Mouse (Mus musculus): ENCODE measurements around the gene Adap2. TPM values are rescaled to one million over a fixed set of nuclear protein-coding genes. Genes with fewer than 3 reads are reported as not detected.

Gene Adap2
- polyA plus RNA-seq, 1 experiment = 5.1 TPM

DNA sequence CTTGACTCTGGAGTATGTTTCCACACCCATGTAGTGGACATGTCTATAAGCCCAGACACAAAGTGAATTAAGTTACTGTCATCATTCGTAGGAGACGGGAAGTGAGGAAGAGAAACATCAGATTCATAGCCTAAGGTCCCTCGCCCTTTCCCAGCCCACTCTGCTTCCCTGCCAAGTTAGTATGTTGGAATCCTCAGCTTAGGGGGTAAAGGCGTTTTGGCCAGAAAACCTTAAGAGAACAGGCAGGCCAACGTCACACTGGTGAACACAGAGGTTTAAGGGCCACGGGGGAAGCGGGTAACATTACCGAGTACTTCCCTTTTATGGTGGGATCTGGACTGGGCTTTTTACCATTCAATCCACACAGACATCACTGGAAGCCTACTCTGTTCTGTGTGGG lies 1.6 kb downstream of the Adap2 start:
- TF ChIP-seq POLR2A (IDR thresholded peaks at IDR 0.05; ENCODE audit: control insufficient read depth, extremely low read depth, insufficient read depth, low read length, poor library complexity) (no peak), CTCF (IDR thresholded peaks at IDR 0.05; ENCODE audit: borderline replicate concordance, control insufficient read depth, extremely low read depth, insufficient read depth, low read length, poor library complexity) (no peak)
- peaks cover 8% of the 10 kb centered on the region; the same call in 1 of the 2 replicates for H3K27me3 ChIP-seq (ENCODE audit: control insufficient read depth, insufficient read depth, low read length)
- no peak for DNase-seq
- peaks cover 6% of the 10 kb centered on the region; the same call in 1 of the 2 replicates for H3K4me1 ChIP-seq (replicated peaks; ENCODE audit: control insufficient read depth, insufficient read depth, low read length)
- no peak overlapping the region for H3K4me3 ChIP-seq (ENCODE audit: control insufficient read depth, insufficient read depth, low read length)
- H3K27ac ChIP-seq (ENCODE audit: control insufficient read depth, insufficient read depth, low read length) = no peak overlapping the region
- WGBS = 69% methylated on average over 8 of the region's 8 CpGs
- no peaks in the 10 kb centered on the region for H3K36me3 ChIP-seq (ENCODE audit: control insufficient read depth, insufficient read depth, low read length)

DNA sequence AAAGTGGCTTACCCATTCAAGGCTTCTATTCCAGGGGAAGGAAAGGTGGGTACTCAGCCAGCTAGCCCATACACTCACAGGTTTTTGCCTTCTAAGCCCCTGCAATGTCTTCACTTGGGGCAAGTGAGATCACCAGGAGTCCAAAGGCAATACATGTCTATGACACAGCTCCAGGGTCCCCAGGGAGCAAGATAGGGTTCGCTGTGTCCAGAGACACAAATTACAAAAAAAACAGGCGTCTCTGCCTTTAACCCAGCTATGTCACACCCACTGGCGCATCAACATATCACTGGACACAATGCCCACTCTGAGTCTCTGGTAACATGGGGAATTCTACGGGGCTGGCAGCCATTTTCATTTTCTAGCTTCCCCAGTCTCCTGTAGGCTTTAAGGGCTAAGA lies 2.1 kb downstream of the Adap2 start:
- Histone ChIP-seq H3K36me3 (ENCODE audit: control insufficient read depth, insufficient read depth, low read length) (no peaks in the 10 kb centered on the region), H3K27me3 (ENCODE audit: control insufficient read depth, insufficient read depth, low read length) (peaks cover 8% of the 10 kb centered on the region; the same call in 1 of the 2 replicates), H3K4me3 (ENCODE audit: control insufficient read depth, insufficient read depth, low read length) (no peak overlapping the region), H3K27ac (ENCODE audit: control insufficient read depth, insufficient read depth, low read length) (no peak overlapping the region), H3K4me1 (replicated peaks; ENCODE audit: control insufficient read depth, insufficient read depth, low read length) (peaks cover 6% of the 10 kb centered on the region; the same call in 1 of the 2 replicates)
- no peak for DNase-seq
- no peak for TF ChIP-seq CTCF (IDR thresholded peaks at IDR 0.05; ENCODE audit: borderline replicate concordance, control insufficient read depth, extremely low read depth, insufficient read depth, low read length, poor library complexity)
- no peak for TF ChIP-seq POLR2A (IDR thresholded peaks at IDR 0.05; ENCODE audit: control insufficient read depth, extremely low read depth, insufficient read depth, low read length, poor library complexity)
- WGBS = 93% methylated on average over 4 of the region's 4 CpGs

DNA sequence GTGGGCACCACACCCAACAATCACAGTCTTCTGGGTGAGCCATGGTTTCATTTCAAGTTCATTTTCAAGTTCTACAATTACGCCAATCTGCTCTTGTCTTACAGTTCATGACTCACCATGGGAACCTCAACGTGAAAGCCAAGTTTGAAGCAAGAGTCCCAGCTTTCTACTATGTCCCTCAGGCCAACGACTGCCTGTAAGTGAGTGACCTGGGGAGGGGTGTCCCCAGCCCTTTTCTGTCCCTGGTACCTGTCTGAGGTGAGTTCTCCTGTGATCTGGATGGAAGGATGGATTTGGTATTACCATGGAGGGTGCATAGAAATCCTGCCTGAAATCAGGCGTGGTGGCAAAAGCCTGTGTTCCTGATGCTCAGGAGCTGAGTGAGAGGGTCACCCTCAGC lies 2.9 kb downstream of the Adap2 start:
- H3K4me1 ChIP-seq (replicated peaks; ENCODE audit: control insufficient read depth, insufficient read depth, low read length) = peaks cover 6% of the 10 kb centered on the region; the same call in 1 of the 2 replicates
- H3K4me3 ChIP-seq (ENCODE audit: control insufficient read depth, insufficient read depth, low read length) = no peak overlapping the region
- no peak for TF ChIP-seq POLR2A (IDR thresholded peaks at IDR 0.05; ENCODE audit: control insufficient read depth, extremely low read depth, insufficient read depth, low read length, poor library complexity)
- no peak for TF ChIP-seq CTCF (IDR thresholded peaks at IDR 0.05; ENCODE audit: borderline replicate concordance, control insufficient read depth, extremely low read depth, insufficient read depth, low read length, poor library complexity)
- peaks cover 8% of the 10 kb centered on the region; the same call in 1 of the 2 replicates for H3K27me3 ChIP-seq (ENCODE audit: control insufficient read depth, insufficient read depth, low read length)
- H3K27ac ChIP-seq (ENCODE audit: control insufficient read depth, insufficient read depth, low read length) = no peak overlapping the region
- 88% methylated on average over 4 of the region's 4 CpGs for WGBS
- DNase-seq = no peak
- no peaks in the 10 kb centered on the region for H3K36me3 ChIP-seq (ENCODE audit: control insufficient read depth, insufficient read depth, low read length)

GRCm38 (mm10) chr11:80159018-80159417 lies 5.1 kb downstream of the Adap2 start:
- H3K4me1 ChIP-seq (replicated peaks; ENCODE audit: control insufficient read depth, insufficient read depth, low read length) = peaks cover 5% of the 10 kb centered on the region; the same call in 1 of the 2 replicates
- TF ChIP-seq POLR2A (IDR thresholded peaks at IDR 0.05; ENCODE audit: control insufficient read depth, extremely low read depth, insufficient read depth, low read length, poor library complexity) = no peak
- no peak for TF ChIP-seq CTCF (IDR thresholded peaks at IDR 0.05; ENCODE audit: borderline replicate concordance, control insufficient read depth, extremely low read depth, insufficient read depth, low read length, poor library complexity)
- H3K27ac ChIP-seq (ENCODE audit: control insufficient read depth, insufficient read depth, low read length) = no peak overlapping the region
- no peak overlapping the region for H3K4me3 ChIP-seq (ENCODE audit: control insufficient read depth, insufficient read depth, low read length)
- 93% methylated on average over 7 of the region's 7 CpGs for WGBS
- no peak for DNase-seq
- no peaks in the 10 kb centered on the region for H3K36me3 ChIP-seq (ENCODE audit: control insufficient read depth, insufficient read depth, low read length)
- peaks cover 7% of the 10 kb centered on the region; the same call in 1 of the 2 replicates for H3K27me3 ChIP-seq (ENCODE audit: control insufficient read depth, insufficient read depth, low read length)

DNA sequence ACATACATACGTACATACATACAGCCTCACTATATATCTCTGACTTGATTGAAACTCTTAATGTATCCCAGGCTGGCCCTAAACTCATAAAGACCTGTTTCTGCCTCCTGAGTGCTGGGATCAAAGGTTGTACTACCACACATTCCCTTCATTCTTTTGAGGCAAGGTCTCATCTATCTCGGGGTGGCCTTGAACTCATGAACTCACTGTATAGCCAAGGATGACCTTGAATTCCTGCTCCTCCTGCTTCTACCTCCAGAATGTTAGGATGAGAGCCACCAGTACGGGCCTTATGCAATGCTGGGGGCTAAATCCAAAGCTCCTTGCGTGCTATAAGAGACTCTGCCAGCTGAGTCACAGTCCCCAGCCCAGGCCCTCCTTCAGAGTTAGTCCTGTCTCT lies 7.1 kb downstream of the Adap2 start:
- Histone ChIP-seq H3K36me3 (ENCODE audit: control insufficient read depth, insufficient read depth, low read length) (no peaks in the 10 kb centered on the region), H3K27ac (ENCODE audit: control insufficient read depth, insufficient read depth, low read length) (no peak overlapping the region), H3K4me1 (replicated peaks; ENCODE audit: control insufficient read depth, insufficient read depth, low read length) (no peaks in the 10 kb centered on the region), H3K4me3 (ENCODE audit: control insufficient read depth, insufficient read depth, low read length) (no peak overlapping the region), H3K27me3 (ENCODE audit: control insufficient read depth, insufficient read depth, low read length) (no peaks in the 10 kb centered on the region)
- 95% methylated on average over 4 of the region's 4 CpGs for WGBS
- DNase-seq = no peak
- TF ChIP-seq POLR2A (IDR thresholded peaks at IDR 0.05; ENCODE audit: control insufficient read depth, extremely low read depth, insufficient read depth, low read length, poor library complexity) (no peak), CTCF (IDR thresholded peaks at IDR 0.05; ENCODE audit: borderline replicate concordance, control insufficient read depth, extremely low read depth, insufficient read depth, low read length, poor library complexity) (no peak)

- Histone ChIP-seq H3K4me1 (replicated peaks; ENCODE audit: control insufficient read depth, insufficient read depth, low read length) (no peaks in the 10 kb centered on the region), H3K27me3 (ENCODE audit: control insufficient read depth, insufficient read depth, low read length) (no peaks in the 10 kb centered on the region), H3K36me3 (ENCODE audit: control insufficient read depth, insufficient read depth, low read length) (no peaks in the 10 kb centered on the region), H3K4me3 (ENCODE audit: control insufficient read depth, insufficient read depth, low read length) (no peak overlapping the region), H3K27ac (ENCODE audit: control insufficient read depth, insufficient read depth, low read length) (no peak overlapping the region)
- no peak for DNase-seq
- 31% methylated on average over 7 of the region's 7 CpGs for WGBS
- TF ChIP-seq POLR2A (IDR thresholded peaks at IDR 0.05; ENCODE audit: control insufficient read depth, extremely low read depth, insufficient read depth, low read length, poor library complexity) (no peak), CTCF (IDR thresholded peaks at IDR 0.05; ENCODE audit: borderline replicate concordance, control insufficient read depth, extremely low read depth, insufficient read depth, low read length, poor library complexity) (no peak)
Observed at GRCm38 (mm10) chr11:80163362-80164116, 9.6 kb downstream of the Adap2 start.

Data from thymus, adult 2 months (tissue).